Mouse (Mus musculus) neural tube, embryonic 10.5 days (tissue): ENCODE data around the gene Pip5k1c.
A peak's percentile ranks its signal among the peaks of the same experiment; 100 is the strongest.

Experiments
- DNase-seq: peaks from one replicate; pipeline ENCODE4 v3.0.0-alpha.2; 2017; ENCODE audit warnings: low spot score; ENCODE audit errors: extremely low spot score

Pip5k1c gene

GRCm38 (mm10) chr10:81345162-81345534 is 52.4 kb downstream of the Pip5k1c start:
- DNase-seq = no peak

GRCm38 (mm10) chr10:81346453-81347067 is 53.8 kb downstream of the Pip5k1c start:
- peak; percentile 67 for DNase-seq

GRCm38 (mm10) chr10:81349146-81349545 is 56.4 kb downstream of the Pip5k1c start:
- no peak for DNase-seq

- DNase-seq = no peak
Observed at GRCm38 (mm10) chr10:81349961-81350350, 57.2 kb downstream of the Pip5k1c start.

GRCm38 (mm10) chr10:81350351-81351063 is 57.7 kb downstream of the Pip5k1c start, which contains the start of gene Hmg20b:
Hmg20b (minus strand) TSS chr10:81350480.
- peak; percentile 96 for DNase-seq

- DNase-seq = no peak
Observed at GRCm38 (mm10) chr10:81351678-81352291, 59.0 kb downstream of the Pip5k1c start.

GRCm38 (mm10) chr10:81354738-81355477 is 62.1 kb downstream of the Pip5k1c start:
- no peak for DNase-seq

GRCm38 (mm10) chr10:81355533-81355932 is 62.8 kb downstream of the Pip5k1c start:
- DNase-seq = no peak

GRCm38 (mm10) chr10:81356352-81356990 is 63.7 kb downstream of the Pip5k1c start:
- no peak for DNase-seq

- DNase-seq = peak; percentile 85
Observed at GRCm38 (mm10) chr10:81356991-81357844, 64.5 kb downstream of the Pip5k1c start, which contains the start of gene Mfsd12. Mfsd12 (plus strand) TSS chr10:81357491.

GRCm38 (mm10) chr10:81358209-81358608 is 65.4 kb downstream of the Pip5k1c start:
- no peak for DNase-seq

GRCm38 (mm10) chr10:81358841-81359240 is 66.1 kb downstream of the Pip5k1c start:
- DNase-seq = no peak

GRCm38 (mm10) chr10:81360721-81361120 is 68.0 kb downstream of the Pip5k1c start:
- DNase-seq = no peak

GRCm38 (mm10) chr10:81362336-81362949 is 69.7 kb downstream of the Pip5k1c start:
- DNase-seq = no peak

GRCm38 (mm10) chr10:81363436-81364346 is 70.9 kb downstream of the Pip5k1c start:
- no peak for DNase-seq

- no peak for DNase-seq
Observed at GRCm38 (mm10) chr10:81364666-81365065, 71.9 kb downstream of the Pip5k1c start.

- DNase-seq = no peak
Observed at GRCm38 (mm10) chr10:81365073-81365472, 72.3 kb downstream of the Pip5k1c start.

- peak; percentile 60 for DNase-seq
Observed at GRCm38 (mm10) chr10:81365672-81366476, 73.1 kb downstream of the Pip5k1c start, which contains the start of gene 4930404N11Rik. 4930404N11Rik (minus strand) TSS chr10:81365816.
